Mouse (Mus musculus) thymus, adult 2 months (tissue): ENCODE results near the gene Ankrd39.

Source experiments
- CTCF ChIP-seq: fragments of 200-500 bp; IDR thresholded peaks from 2 replicates; pipeline ENCODE4 v1.5.1; 2012; ENCODE audit warnings: mild to moderate bottlenecking, control low read depth, low read length, moderate library complexity, borderline replicate concordance; ENCODE audit not compliant: control insufficient read depth, poor library complexity, insufficient read depth; ENCODE audit errors: extremely low read depth
- POLR2A ChIP-seq: fragments of 200-500 bp; IDR thresholded peaks from 2 replicates; pipeline ENCODE4 v1.6.1; 2012; ENCODE audit warnings: mild to moderate bottlenecking, low read length, control low read depth, moderate library complexity; ENCODE audit not compliant: control insufficient read depth, poor library complexity, insufficient read depth; ENCODE audit errors: extremely low read depth

- TF ChIP-seq CTCF: no peak
- TF ChIP-seq POLR2A: no peak
These were observed 43.4 kb upstream of the Ankrd39 start for GRCm38 (mm10) chr1:36590664-36591063.
